Mouse (Mus musculus): ENCODE results near the gene Hmg20b. TPM values are rescaled to one million over a fixed set of nuclear protein-coding genes. Genes with fewer than 3 reads are reported as not detected.

The Hmg20b gene
- polyA plus RNA-seq, 1 experiment from 2014 or later: 98.6 TPM

DNA sequence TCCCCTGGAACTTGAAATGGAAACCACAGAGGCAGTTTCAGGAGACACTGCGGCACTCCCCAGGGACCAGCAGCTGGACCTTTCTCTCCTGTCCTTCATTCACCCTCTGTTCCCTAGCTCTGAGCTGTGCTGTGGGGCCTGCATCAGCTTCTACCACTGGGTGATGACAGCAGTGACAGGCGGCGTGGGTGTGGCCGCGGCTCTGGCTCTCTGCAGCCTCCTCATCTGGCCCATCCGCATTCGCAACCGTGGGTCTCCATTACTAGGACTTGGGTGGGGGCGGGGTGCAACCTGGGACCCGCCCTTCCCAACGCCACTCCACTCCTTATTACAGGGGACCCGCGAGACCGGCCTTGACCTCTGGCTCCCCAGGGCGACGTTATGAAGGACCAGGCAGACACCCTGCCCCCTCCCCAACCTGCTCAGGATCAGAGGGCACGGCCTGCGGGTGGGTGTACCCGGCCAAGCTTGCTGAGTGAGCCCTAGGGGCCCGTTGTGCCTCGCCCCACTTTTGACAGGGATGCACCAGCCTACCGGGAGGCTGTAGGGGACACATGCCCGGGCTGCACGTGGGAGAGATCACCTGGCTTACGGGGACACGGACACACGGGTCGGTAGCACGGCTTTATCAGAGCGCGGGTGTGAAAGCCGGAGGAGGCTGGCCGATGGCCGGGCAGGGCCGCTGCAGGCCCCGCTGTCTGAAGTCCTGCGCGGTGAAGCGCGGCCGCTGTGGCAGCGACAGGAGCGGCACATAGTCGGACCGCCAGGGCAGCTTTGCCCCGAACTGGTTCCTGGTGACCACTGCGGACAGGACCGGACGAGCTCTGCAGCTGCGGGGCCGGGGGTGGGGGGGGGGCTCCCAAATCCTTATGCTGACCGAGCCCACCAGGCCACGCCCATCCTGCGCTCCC is 13.4 kb upstream of the Hmg20b start:
- Histone ChIP-seq H3K4me1 (ENCODE audit: control insufficient read depth, insufficient read depth, low read length) (peaks cover 23% of the 10 kb centered on the region; the same call in 1 of the 2 replicates), H3K9me3 (ENCODE audit: control insufficient read depth, low read depth, low read length) (no peaks in the 10 kb centered on the region), H3K4me2 (replicated peaks; ENCODE audit: low read depth, low read length) (peak overlapping the region; percentile 62), H3K27me3 (ENCODE audit: control insufficient read depth, insufficient read depth, low read length) (no peaks in the 10 kb centered on the region; the same call in 1 of the 2 replicates), H3K27ac (ENCODE audit: low read length) (no peak overlapping the region), H3K36me3 (ENCODE audit: control insufficient read depth, insufficient read depth, low read length) (peaks cover 26% of the 10 kb centered on the region), H3K9ac (replicated peaks; ENCODE audit: low read depth, low read length) (peak overlapping the region; percentile 25; the same call in 1 of the 2 replicates), H3K4me3 (ENCODE audit: low read depth, low read length) (peak overlapping the region; percentile 29)
- 0 out of 2 replicates have a peak, but pooled peaks have one; percentile 2 for ATAC-seq (ENCODE audit: insufficient number of reproducible peaks, insufficient read depth, low FRiP score, low read depth)
- WGBS: 16% methylated on average over 52 of the region's 54 CpGs

DNA sequence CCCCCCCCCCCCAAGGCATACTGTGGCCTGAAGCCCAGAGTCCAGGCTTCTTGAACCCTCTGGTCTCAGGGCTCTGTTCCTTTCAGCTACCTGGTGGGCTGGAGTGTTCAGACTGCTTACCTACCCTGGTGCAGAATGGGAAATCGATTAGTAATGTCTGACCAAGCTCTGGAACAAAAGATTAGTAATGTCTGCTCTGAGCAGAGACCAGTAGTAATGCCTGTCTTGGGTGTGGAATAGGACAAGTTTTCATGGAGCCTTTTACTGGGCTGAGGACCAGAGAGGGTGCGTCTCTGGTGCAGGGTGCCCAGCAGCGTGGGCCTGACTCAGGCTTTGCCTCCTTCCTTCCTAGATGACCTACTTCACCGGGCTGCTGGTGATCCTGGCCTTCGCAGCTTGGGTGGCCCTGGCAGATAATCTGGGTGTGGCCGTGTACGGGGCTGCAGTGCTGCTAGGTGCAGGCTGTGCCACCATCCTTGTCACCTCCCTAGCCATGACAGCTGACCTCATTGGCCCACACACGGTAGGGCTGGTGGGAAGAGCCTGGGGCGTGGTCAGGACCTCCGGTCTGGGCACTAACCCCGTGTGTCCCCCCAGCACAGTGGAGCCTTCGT is 12.2 kb upstream of the Hmg20b start:
- Histone ChIP-seq H3K36me3 (ENCODE audit: control insufficient read depth, insufficient read depth, low read length) (peaks cover 14% of the 10 kb centered on the region), H3K4me3 (ENCODE audit: low read depth, low read length) (no peak overlapping the region), H3K9ac (replicated peaks; ENCODE audit: low read depth, low read length) (no peak overlapping the region), H3K4me2 (replicated peaks; ENCODE audit: low read depth, low read length) (no peak overlapping the region), H3K9me3 (ENCODE audit: control insufficient read depth, low read depth, low read length) (no peaks in the 10 kb centered on the region), H3K27me3 (ENCODE audit: control insufficient read depth, insufficient read depth, low read length) (no peaks in the 10 kb centered on the region; the same call in 1 of the 2 replicates), H3K4me1 (ENCODE audit: control insufficient read depth, insufficient read depth, low read length) (peaks cover 31% of the 10 kb centered on the region), H3K27ac (ENCODE audit: low read length) (no peak overlapping the region)
- 62% methylated on average over 12 of the region's 12 CpGs for whole genome bisulfite sequencing
- ATAC-seq (ENCODE audit: insufficient number of reproducible peaks, insufficient read depth, low FRiP score, low read depth): peak; percentile 7; the same call in 1 of the 2 replicates

DNA sequence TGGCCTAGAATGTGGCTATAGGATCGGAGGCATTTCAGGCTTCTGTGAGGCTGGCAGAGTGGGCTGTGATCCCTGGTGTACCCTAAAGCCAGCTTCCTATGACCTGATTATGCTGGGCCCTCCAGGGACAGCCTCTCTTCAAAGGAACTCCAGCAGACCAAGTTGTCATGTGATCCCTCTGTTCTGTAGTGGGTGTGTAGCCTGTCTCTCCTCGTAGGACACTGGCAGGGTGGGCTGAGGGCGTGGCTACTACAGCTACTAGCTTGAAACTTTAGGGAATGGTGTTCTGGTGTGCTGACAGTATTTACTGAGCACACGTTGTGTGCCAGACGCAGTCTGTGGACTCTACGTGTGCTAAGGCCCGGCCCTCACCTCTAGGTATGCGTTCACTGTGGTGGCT is 10.4 kb upstream of the Hmg20b start:
- Histone ChIP-seq H3K4me1 (ENCODE audit: control insufficient read depth, insufficient read depth, low read length) (peaks cover 34% of the 10 kb centered on the region), H3K9me3 (ENCODE audit: control insufficient read depth, low read depth, low read length) (no peaks in the 10 kb centered on the region), H3K4me3 (ENCODE audit: low read depth, low read length) (no peak overlapping the region), H3K36me3 (ENCODE audit: control insufficient read depth, insufficient read depth, low read length) (no peaks in the 10 kb centered on the region), H3K27me3 (ENCODE audit: control insufficient read depth, insufficient read depth, low read length) (no peaks in the 10 kb centered on the region; the same call in 1 of the 2 replicates), H3K9ac (replicated peaks; ENCODE audit: low read depth, low read length) (no peak overlapping the region), H3K27ac (ENCODE audit: low read length) (no peak overlapping the region), H3K4me2 (replicated peaks; ENCODE audit: low read depth, low read length) (no peak overlapping the region)
- ATAC-seq (ENCODE audit: insufficient number of reproducible peaks, insufficient read depth, low FRiP score, low read depth): no peak; the same call in 1 of the 2 replicates
- 55% methylated on average over 8 of the region's 8 CpGs for WGBS

DNA sequence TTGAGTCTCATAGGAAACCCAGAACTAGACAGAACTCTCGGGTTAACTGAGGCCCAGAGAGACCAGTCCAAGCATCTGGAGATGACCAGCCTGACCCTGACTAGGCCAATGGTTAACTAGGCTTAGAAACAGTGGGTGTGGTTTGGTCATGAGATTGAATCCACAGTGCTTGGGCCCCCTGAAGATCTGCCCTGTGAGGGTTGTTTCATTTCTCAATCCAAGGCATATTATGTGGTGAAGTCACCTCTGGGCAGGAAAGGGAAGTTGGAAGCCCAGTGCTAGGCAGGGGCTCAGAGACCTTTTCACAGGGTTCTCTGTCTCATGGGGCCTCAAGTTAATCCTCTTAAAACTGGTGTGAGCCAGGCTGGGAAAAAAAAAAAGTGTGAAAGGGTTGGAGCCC is 8.6 kb upstream of the Hmg20b start:
- no peaks in the 10 kb centered on the region; the same call in 1 of the 2 replicates for H3K27me3 ChIP-seq (ENCODE audit: control insufficient read depth, insufficient read depth, low read length)
- no peaks in the 10 kb centered on the region for H3K36me3 ChIP-seq (ENCODE audit: control insufficient read depth, insufficient read depth, low read length)
- no peaks in the 10 kb centered on the region for H3K9me3 ChIP-seq (ENCODE audit: control insufficient read depth, low read depth, low read length)
- no peak overlapping the region for H3K27ac ChIP-seq (ENCODE audit: low read length)
- ATAC-seq (ENCODE audit: insufficient number of reproducible peaks, insufficient read depth, low FRiP score, low read depth): no peak
- no peak overlapping the region for H3K4me3 ChIP-seq (ENCODE audit: low read depth, low read length)
- 55% methylated on average over 1 of the region's 1 CpGs for WGBS
- H3K9ac ChIP-seq (replicated peaks; ENCODE audit: low read depth, low read length): no peak overlapping the region
- peak overlapping the region; percentile 96 for H3K4me2 ChIP-seq (replicated peaks; ENCODE audit: low read depth, low read length)
- peaks cover 20% of the 10 kb centered on the region for H3K4me1 ChIP-seq (ENCODE audit: control insufficient read depth, insufficient read depth, low read length)

DNA sequence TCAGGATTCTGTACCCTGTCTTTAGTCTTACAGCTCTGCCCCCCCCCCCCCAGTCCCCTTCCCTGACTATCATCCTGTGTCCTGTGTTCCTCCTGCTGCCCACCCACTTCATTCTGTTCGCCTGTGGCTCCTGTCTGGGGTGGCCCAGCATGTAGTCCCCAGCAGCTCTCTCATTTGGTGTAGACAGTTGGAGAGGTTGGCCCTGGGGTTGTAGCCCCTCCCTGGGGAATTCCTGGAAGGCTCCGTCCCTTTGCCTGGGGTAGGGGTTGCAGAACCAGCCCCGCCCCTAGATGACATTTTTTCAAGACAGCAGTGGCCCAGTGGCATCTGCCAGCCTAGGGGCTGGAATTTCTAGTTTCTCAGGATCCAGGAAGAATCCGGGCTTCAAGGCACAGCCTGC is 7.9 kb upstream of the Hmg20b start:
- Histone ChIP-seq H3K9ac (replicated peaks; ENCODE audit: low read depth, low read length) (0 out of 2 replicates have a peak overlapping the region, but pooled peaks have one; percentile 62), H3K9me3 (ENCODE audit: control insufficient read depth, low read depth, low read length) (no peaks in the 10 kb centered on the region), H3K27ac (ENCODE audit: low read length) (no peak overlapping the region), H3K36me3 (ENCODE audit: control insufficient read depth, insufficient read depth, low read length) (no peaks in the 10 kb centered on the region), H3K4me2 (replicated peaks; ENCODE audit: low read depth, low read length) (peak overlapping the region; percentile 96), H3K27me3 (ENCODE audit: control insufficient read depth, insufficient read depth, low read length) (no peaks in the 10 kb centered on the region; the same call in 1 of the 2 replicates), H3K4me1 (ENCODE audit: control insufficient read depth, insufficient read depth, low read length) (peaks cover 14% of the 10 kb centered on the region), H3K4me3 (ENCODE audit: low read depth, low read length) (peak overlapping the region; percentile 65)
- 28% methylated on average over 4 of the region's 4 CpGs for WGBS
- ATAC-seq (ENCODE audit: insufficient number of reproducible peaks, insufficient read depth, low FRiP score, low read depth): no peak

DNA sequence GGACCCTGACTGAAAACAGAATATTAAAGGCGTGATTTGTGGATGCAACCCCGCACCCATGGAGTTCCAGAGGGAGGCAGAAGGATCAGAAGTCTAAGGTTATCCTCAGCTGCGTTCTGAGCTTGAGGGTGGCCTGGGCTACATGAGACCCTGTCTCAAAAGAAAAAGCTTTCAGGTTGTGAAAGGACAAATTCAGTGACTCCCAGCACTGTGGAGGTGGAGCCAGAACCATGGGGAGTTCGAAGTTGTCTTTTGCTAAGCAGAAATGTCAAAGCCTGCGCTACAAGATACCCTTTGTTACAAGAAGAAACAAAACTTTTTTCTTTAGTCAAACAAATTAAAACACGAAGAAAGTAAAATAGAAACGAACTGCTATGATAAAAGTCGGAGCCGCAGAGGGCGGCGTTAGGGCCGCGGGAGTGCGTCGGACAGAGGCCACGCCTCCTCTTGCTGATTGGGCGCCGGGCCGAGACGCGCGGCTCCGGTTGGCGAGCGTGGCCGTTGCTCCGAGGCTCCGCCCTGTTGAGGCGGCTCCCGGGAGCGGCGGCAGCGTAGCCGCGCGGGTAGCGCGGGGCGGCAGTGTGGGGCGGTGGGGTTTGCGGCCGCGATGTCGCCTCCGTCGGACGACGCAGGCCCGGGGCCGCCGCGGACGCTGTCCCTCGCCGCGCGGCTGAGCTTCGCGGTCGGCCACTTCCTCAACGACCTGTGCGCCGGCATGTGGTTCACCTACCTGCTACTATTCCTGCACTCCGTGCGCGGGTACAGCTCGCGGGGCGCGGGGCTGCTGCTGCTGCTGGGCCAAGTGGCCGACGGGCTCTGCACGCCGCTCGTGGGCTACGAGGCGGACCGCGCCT is 6.9 kb upstream of the Hmg20b start, which contains the start of gene Mfsd12:
Gene Mfsd12, plus strand, starts transcription at position 501 of the 854 bp plus-strand sequence.
- Histone ChIP-seq H3K27me3 (ENCODE audit: control insufficient read depth, insufficient read depth, low read length) (no peaks in the 10 kb centered on the region), H3K4me3 (ENCODE audit: low read depth, low read length) (peak within 1 kb of the TSS; percentile 65), H3K4me2 (replicated peaks; ENCODE audit: low read depth, low read length) (peak within 1 kb of the TSS; percentile 96), H3K4me1 (ENCODE audit: control insufficient read depth, insufficient read depth, low read length) (peaks cover 11% of the 10 kb centered on the region), H3K27ac (ENCODE audit: low read length) (no peak within 1 kb of the TSS), H3K9me3 (ENCODE audit: control insufficient read depth, low read depth, low read length) (no peaks in the 10 kb centered on the region), H3K9ac (replicated peaks; ENCODE audit: low read depth, low read length) (peak within 1 kb of the TSS; percentile 62; the same call in 1 of the 2 replicates), H3K36me3 (ENCODE audit: control insufficient read depth, insufficient read depth, low read length) (no peaks in the 10 kb centered on the region)
- ATAC-seq (ENCODE audit: insufficient number of reproducible peaks, insufficient read depth, low FRiP score, low read depth): peak; percentile 76
- 2% methylated on average over 79 of the region's 79 CpGs for whole genome bisulfite sequencing

DNA sequence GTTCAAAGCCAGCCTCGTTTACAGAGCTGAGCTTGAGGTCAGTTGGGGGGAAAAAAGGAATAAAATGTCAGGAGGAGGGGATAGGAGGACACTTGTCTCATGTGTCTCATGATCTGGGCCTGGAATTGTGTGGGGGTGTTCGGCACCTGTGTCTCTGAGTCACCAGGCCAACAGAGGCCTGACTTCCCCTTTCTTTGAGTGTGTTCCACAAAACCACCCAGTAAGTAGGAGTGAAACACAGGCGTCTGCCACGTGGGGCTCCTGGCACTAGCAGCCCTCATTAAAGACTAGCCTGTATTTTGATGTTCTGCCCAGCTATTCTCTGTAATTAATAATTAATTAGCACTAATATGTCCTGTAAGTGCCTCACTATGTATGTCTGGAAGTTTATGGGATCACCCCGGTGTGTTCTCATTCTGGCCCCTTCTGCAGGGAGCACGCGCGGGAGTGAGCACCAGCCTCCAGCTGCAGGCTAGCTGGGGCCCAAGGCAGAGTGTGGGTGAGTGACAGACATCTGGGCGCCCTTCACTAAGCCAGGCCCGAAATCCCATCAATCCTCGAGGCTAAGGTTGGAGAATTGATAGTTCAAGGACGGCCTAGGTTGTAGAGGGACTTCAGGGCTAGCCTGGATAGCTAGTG is 6.2 kb upstream of the Hmg20b start:
- ATAC-seq (ENCODE audit: insufficient number of reproducible peaks, insufficient read depth, low FRiP score, low read depth): no peak
- Histone ChIP-seq H3K4me2 (replicated peaks; ENCODE audit: low read depth, low read length) (peak overlapping the region; percentile 96; the same call in 1 of the 2 replicates), H3K27ac (ENCODE audit: low read length) (no peak overlapping the region), H3K4me3 (ENCODE audit: low read depth, low read length) (peak overlapping the region; percentile 65), H3K9me3 (ENCODE audit: control insufficient read depth, low read depth, low read length) (no peaks in the 10 kb centered on the region), H3K27me3 (ENCODE audit: control insufficient read depth, insufficient read depth, low read length) (no peaks in the 10 kb centered on the region), H3K9ac (replicated peaks; ENCODE audit: low read depth, low read length) (no peak overlapping the region), H3K4me1 (ENCODE audit: control insufficient read depth, insufficient read depth, low read length) (peaks cover 11% of the 10 kb centered on the region), H3K36me3 (ENCODE audit: control insufficient read depth, insufficient read depth, low read length) (no peaks in the 10 kb centered on the region)
- WGBS: 51% methylated on average over 12 of the region's 12 CpGs

All from stomach, embryonic 14.5 days (tissue).